Mouse (Mus musculus) left cerebral cortex, adult 8-10 months (tissue): ENCODE measurements around the gene Il18. TPM values are rescaled to one million over a fixed set of nuclear protein-coding genes. Genes with fewer than 3 reads are reported as not detected.
A peak's percentile ranks its signal among the peaks of the same experiment; 100 is the strongest.
"Not testable (repeated sequence)": the region's sequence is repeated elsewhere in the genome, so short reads cannot be mapped to it uniquely, and the experiment has no call there.

Experiments
- DNase-seq, 2 experiments: peaks; one replicate each; pipeline ENCODE4 v3.0.0; 2022; ENCODE audit warnings: low spot score in 2 of 2
- total RNA-seq, 4 experiments: library from RNA; stranded (reverse); gene quantifications; 2 replicates each; pipeline ENCODE4 v1.2.4; 2022

Gene Il18
- total RNA-seq, 4 experiments from 2014 or later: 20.2 to 26.5 (median 25.1) TPM

DNA sequence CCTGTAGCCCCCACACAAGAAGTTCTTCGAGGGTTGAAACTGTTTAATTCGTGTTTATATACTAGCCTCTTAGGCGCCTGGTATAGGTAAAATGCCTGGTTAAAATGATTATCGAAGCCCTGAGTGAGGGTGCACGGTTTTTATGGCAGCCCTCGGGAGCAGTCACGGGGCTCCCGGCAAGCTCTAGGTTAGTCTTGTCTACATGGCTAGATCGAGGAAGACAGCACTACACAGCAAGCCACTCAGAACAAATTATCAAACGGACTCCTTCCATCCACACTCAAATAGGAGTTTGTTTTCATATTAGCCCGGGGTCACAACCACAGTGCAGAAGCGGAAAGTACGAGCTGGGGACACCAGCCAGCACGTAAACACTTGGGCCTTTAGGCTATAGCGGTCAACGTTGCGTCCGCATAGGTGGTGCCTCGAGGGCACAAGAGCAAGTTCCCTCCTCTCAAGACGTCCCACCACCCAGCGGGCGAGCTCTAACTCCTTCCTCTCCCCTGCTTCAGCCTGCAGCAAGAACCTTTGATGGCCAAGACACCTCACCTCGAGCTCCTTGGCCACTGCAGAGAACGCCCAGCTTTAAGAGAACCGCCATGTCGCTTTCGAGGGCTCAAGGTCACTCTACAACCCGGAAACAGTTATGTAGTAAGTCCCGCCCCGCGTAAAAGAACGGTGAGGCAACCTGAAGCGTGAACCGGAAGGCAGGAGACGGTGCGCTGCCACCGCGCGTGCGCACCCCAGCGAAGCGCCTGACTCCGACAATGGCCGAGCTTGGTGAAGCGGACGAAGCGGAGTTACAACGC lies 48.8 kb downstream of the Il18 start, which contains the start of the genes Sdhd and Timm8b:
Gene Sdhd, minus strand, starts transcription at position 624 of the 809 bp plus-strand sequence.
Gene Timm8b, plus strand, starts transcription at position 722 of the 809 bp plus-strand sequence.
- DNase-seq: peak; percentile 85 to 95

DNA sequence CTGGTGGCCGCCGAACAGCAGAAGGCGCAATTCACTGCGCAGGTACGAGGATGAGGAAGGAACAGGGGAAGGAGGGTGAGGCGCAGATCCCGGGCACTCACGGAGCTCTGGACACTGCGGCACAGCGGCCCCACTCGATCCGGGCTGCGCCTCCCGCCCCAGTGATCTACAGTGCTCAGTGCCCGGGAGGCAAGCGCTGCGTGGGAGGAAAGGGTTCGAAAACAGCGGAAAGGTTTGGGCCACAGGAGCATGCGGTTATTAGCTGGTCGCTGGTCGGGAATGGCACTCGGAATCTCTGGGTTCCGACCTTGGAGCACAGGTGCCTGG lies 49.3 kb downstream of the Il18 start:
- DNase-seq: no peak

DNA sequence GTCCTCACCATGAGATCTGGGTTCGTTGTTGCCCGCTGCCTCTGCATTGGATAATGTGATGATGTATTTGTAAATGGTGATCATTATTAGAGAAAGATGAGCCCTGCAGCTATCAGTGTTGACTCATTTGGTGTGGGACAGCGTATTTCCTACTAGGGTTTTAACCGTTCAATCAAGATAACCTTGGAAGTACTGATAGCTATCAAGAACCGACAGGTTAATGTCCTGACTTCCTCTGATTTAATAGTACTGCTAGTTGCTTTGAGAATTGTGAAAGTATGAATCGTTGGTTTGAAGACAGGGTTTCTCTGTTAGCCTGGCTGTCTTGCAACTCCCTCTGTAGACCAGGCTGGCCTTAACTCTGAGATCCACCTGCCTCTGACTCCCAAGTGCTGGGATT lies 49.7 kb downstream of the Il18 start:
- DNase-seq: no peak

DNA sequence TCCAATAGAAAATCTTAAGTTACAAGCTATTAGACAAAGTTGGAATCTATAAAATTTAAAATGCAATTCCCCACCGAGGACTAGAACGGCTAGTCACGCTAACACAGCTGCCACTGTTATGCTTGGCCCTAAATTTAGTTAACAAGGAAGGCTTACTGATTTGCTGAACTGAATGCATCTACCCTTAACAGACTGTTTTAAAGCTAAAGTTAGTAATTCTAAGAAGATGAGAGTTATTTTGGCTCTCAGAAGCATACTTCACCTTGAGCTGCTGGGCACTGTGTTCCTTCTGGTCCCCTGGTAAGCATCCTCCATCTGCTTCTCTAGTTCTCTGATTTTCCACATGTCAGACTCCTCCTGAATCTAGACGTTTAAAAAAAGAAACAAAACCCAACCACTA lies 57.5 kb downstream of the Il18 start:
- no peak for DNase-seq

DNA sequence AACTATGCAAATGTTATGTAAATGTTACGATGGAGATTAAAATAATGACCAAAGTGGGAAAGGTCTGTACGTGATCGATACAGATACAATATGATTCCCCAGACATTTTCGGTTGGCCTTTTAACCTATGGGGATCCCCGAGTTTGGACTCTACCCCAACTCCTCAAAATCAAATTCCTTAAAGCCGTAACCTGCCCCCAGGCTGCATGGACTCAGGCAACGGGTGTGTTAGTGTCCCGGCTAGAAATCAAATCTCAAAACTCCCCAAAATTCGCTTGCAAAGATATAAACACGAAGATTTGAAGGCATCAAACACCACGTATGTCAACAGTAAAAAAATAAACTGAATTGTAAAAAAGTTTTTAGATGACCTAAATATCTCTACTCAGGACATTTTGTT lies 61.5 kb downstream of the Il18 start:
- no peak for DNase-seq

DNA sequence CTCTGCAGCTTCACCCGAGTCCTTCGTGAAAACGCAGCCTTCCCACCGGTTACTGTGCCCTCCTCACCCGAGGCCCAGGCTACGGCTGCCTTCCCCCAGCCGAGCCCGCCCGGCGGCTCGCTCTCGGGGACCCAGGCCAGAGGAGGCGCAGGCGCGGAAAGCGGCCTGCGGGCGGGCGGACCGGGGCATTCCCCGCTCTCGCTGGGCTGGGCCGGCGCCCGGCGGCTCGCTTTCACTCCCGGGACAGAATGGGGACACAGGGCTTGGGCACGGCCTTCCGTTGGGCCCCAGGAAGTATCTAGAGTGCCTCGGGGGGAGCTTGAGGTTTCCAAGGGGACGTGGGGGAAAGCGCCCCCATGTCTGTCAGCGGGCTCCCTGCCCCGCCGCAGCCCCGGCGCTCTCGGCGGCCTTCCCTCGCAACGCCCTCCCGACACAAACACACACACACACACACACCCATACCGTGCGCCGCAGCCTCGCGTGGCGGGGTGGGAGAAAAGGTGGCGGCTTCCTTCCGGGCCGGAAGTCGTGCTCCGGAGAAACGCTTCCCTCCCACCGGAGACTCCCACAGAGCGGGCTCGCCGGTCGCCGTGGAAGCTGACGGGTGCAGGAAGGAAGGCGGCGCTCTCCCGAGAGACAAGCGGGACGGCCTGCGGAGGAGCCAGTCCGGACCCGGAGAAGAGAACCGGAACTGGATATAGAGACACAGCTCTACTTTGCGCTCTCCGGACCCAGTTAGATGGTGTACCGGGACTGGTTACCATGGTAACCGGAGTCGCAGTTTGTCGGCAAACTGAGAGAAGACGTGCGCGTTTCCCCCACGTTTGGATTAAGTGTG lies 62.4 kb downstream of the Il18 start, which contains the start of the genes Pih1d2 and Nkapd1:
Gene Pih1d2, plus strand, starts transcription at position 556 of the 838 bp plus-strand sequence.
Gene Nkapd1, minus strand, starts transcription at position 699 of the 838 bp plus-strand sequence.
- peak; percentile 87 to 91 for DNase-seq

DNA sequence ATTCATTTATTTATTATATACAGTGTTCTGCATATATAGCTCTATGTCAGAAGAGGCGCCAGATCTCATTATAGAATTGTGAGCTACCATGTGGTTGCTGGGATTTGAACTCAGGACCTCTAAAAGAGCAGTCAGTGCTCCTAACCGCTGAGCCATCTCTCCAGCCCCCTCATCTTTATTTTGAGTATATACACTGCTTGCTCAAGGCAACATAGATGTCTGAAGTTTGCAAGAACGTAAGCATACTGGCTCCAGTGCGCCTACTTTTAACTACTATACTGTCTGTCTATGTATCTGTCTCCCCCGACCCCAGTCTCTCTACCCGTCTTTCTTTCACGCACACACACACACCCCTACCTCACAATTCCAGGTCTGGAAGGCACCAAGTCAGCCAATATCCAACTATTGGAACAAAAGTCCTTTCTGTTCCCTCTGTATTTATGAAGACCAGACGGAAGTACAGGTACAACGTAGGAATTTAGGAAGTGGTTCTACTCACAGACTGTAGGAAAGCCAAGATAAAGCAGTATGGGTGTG lies 63.2 kb downstream of the Il18 start:
- no peak for DNase-seq

DNA sequence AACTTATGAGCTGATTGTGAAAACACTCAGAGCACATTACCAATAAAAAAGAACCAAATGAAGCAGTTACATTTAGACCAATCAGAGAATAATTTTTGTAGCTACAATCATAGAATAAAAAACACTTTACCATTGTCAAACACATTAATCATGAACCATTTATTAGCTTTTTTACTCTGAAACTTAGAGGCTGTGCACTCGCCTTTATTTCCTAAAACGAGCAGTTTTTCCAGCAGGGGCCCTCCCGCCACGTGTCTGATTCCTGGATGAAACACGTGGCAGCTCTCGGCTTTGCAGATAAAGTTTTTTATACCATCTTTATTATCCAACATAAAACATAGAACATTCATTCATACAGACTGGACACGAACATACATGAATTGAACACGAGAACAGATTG lies 76.3 kb downstream of the Il18 start:
- DNase-seq: not testable (repeated sequence)

Other genes with a start within 250 kb of the Il18 start
- 100 to 1,000 TPM; 353 to 500 (median 419) TPM for gene Rpl10-ps3, start 209.9 kb upstream of the Il18 start, total RNA-seq
- not detected for gene Plet1, start 60.3 kb upstream of the Il18 start, total RNA-seq
- 10 to 100 TPM; 28.2 to 31.7 (median 29.5) TPM for gene Pts, start 26.1 kb upstream of the Il18 start, total RNA-seq
- 1 to 10 TPM; 4.1 to 4.8 (median 4.4) TPM for gene Bco2, start 354 bp downstream of the Il18 start, total RNA-seq
- gene Tex12, start 6.5 kb downstream of the Il18 start, total RNA-seq: not detected
- 100 to 1,000 TPM; 102 to 113 (median 109) TPM for gene Sdhd, start 49.0 kb downstream of the Il18 start, total RNA-seq
- gene Timm8b, start 49.1 kb downstream of the Il18 start, total RNA-seq: 100 to 1,000 TPM; 195 to 210 (median 203) TPM
- gene Pih1d2, start 62.5 kb downstream of the Il18 start, total RNA-seq: 1 to 10 TPM; 2.3 to 4.4 (median 3.2) TPM
- gene Nkapd1, start 62.6 kb downstream of the Il18 start, total RNA-seq: 10 to 100 TPM; 19.5 to 20.4 (median 20.2) TPM
- gene Dlat, start 105.0 kb downstream of the Il18 start, total RNA-seq: 100 to 1,000 TPM; 110 to 123 (median 118) TPM
- gene Dixdc1, start 184.7 kb downstream of the Il18 start, total RNA-seq: 10 to 100 TPM; 67.0 to 85.3 (median 71.8) TPM
- gene 2310030G06Rik, start 191.7 kb downstream of the Il18 start, total RNA-seq: 1 to 10 TPM; 2.7 to 3.7 (median 3.1) TPM
- gene Cryab, start 196.5 kb downstream of the Il18 start, total RNA-seq: 100 to 1,000 TPM; 157 to 185 (median 170) TPM
- 1 to 10 TPM in 3 of 4 experiments, under 1 TPM in 1; 0.74 to 2.4 (median 1.9) TPM for gene Hspb2, start 197.5 kb downstream of the Il18 start, total RNA-seq
- 1 to 10 TPM; 5.3 to 6.6 (median 5.8) TPM for gene Fdxacb1, start 213.4 kb downstream of the Il18 start, total RNA-seq
- gene Alg9, start 220.2 kb downstream of the Il18 start, total RNA-seq: 10 to 100 TPM; 26.1 to 31.9 (median 29.0) TPM
- 10 to 100 TPM; 32.3 to 39.7 (median 34.1) TPM for gene 1110032A03Rik, start 220.7 kb downstream of the Il18 start, total RNA-seq